Mouse (Mus musculus): Measurements from ENCODE around the gene Olfr1326-ps1.

Olfr1326-ps1 gene

GRCm38 (mm10) chrX:74574788-74575187 is at the start of gene Olfr1326-ps1:
Gene Olfr1326-ps1, minus strand, starts transcription at chrX:74574888.
- no peak for DNase-seq (ENCODE audit: low spot score)

DNA sequence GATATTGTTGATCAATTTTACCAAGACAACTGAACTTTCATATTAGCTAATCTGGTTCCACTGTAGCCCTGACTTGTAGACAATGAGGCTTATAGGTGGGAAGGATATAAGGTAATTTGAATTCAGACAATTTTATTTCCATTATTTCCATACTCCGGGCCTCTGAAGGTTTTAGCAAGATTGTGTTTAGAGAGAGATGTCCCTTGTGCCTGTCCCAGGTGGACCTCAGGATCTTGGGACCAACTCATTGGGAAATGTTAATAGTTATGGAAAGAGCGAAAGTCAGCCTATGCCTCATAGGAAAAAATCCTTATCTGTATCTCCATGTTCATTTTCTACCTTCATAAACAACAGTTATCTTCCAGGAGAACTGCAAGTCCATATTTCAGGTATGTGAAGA is 17.7 kb upstream of the Olfr1326-ps1 start, which contains the start of gene Olfr1325:
Gene Olfr1325, plus strand, starts transcription at position 301 of the 400 bp plus-strand sequence.
- no peak for DNase-seq (ENCODE audit: low spot score)

Data from c-Kit-positive CD71-positive TER-119-positive erythroid progenitor cells, embryonic 14.5 days (primary cell).